Mouse (Mus musculus) E14TG2a.4 (cell line): ENCODE results near the gene A430078G23Rik.

Experiments
- CTCF ChIP-seq: conservative IDR thresholded peaks from 2 replicates; pipeline ENCODE4 v1.5.1; 2014; ENCODE audit warnings: low read length
- NANOG ChIP-seq: IDR thresholded peaks from 2 replicates; pipeline ENCODE4 v1.6.1; 2014; ENCODE audit warnings: borderline replicate concordance, low read length, mixed read lengths
- POU5F1 ChIP-seq: IDR thresholded peaks from 2 replicates; pipeline ENCODE4 v1.6.1; 2014; ENCODE audit warnings: low read length, borderline replicate concordance

- TF ChIP-seq CTCF (no peak), NANOG (no peak), POU5F1 (no peak)
Measured at GRCm38 (mm10) chr8:3407417-3407816, 54.2 kb downstream of the A430078G23Rik start.
